Mouse (Mus musculus) liver, adult 2 months (tissue): ENCODE data around the gene Arid3c.

Source experiments
- CTCF ChIP-seq: fragments of 200-500 bp; IDR thresholded peaks from 2 replicates; pipeline ENCODE4 v1.5.1; 2011; ENCODE audit warnings: low read depth, low read length, control low read depth
- POLR2A ChIP-seq: fragments of 200-500 bp; IDR thresholded peaks from 2 replicates; pipeline ENCODE4 v1.6.1; 2011; ENCODE audit warnings: low read length, control low read depth; ENCODE audit not compliant: insufficient read depth; ENCODE audit errors: extremely low read depth

- TF ChIP-seq CTCF (no peak), POLR2A (no peak)
These were observed 27.1 kb upstream of the Arid3c start for GRCm38 (mm10) chr4:41758021-41758420.
